Mouse (Mus musculus): ENCODE measurements around the gene Lrp3. TPM values are rescaled to one million over a fixed set of nuclear protein-coding genes. Genes with fewer than 3 reads are reported as not detected.

Lrp3 gene
- polyA plus RNA-seq, 1 experiment from 2014 or later, result 23.9 TPM

DNA sequence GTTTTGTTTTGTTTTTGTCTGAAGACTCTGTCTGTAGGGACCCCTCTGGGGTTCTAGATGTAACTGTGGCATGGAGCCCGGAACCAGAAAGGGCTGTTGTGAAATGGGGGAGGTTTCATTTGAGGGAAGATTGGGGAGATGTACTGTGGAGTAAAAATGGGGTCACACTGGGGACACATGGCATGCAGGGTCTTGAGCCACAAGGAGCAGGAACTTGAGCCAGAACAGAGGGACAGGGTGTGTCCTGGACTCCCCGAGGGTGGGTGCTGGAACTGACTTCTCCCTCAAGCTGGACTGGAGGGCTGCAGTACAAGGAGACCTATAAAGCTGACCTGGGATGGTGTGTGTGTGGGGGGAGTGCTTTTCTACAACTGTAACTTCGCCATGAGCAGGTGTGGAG lies 57.8 kb downstream of the Lrp3 start:
- Histone ChIP-seq H3K4me3 (ENCODE audit: low read depth, low read length) (no peak overlapping the region), H3K9ac (ENCODE audit: low read depth, low read length) (no peak overlapping the region), H3K4me2 (ENCODE audit: low read length) (no peak overlapping the region), H3K9me3 (replicated peaks; ENCODE audit: control insufficient read depth, low read length, poor library complexity, severe bottlenecking) (no peaks in the 10 kb centered on the region), H3K36me3 (ENCODE audit: control insufficient read depth, insufficient read depth, low read length) (no peaks in the 10 kb centered on the region), H3K27me3 (ENCODE audit: control insufficient read depth, insufficient read depth, low read depth, low read length) (no peaks in the 10 kb centered on the region), H3K27ac (ENCODE audit: low read length) (no peak overlapping the region), H3K4me1 (ENCODE audit: control insufficient read depth, insufficient read depth, low read length) (no peaks in the 10 kb centered on the region)
- WGBS, result 69% methylated on average over 3 of the region's 3 CpGs
- no peak for ATAC-seq

GRCm38 (mm10) chr7:35156561-35157477 lies 58.5 kb downstream of the Lrp3 start:
- Histone ChIP-seq H3K9ac (ENCODE audit: low read depth, low read length) (no peak overlapping the region), H3K27ac (ENCODE audit: low read length) (no peak overlapping the region), H3K4me3 (ENCODE audit: low read depth, low read length) (no peak overlapping the region), H3K4me1 (ENCODE audit: control insufficient read depth, insufficient read depth, low read length) (no peaks in the 10 kb centered on the region), H3K36me3 (ENCODE audit: control insufficient read depth, insufficient read depth, low read length) (no peaks in the 10 kb centered on the region), H3K27me3 (ENCODE audit: control insufficient read depth, insufficient read depth, low read depth, low read length) (no peaks in the 10 kb centered on the region), H3K9me3 (replicated peaks; ENCODE audit: control insufficient read depth, low read length, poor library complexity, severe bottlenecking) (no peaks in the 10 kb centered on the region), H3K4me2 (ENCODE audit: low read length) (no peak overlapping the region)
- ATAC-seq, result no peak
- WGBS, result 82% methylated on average over 16 of the region's 16 CpGs

DNA sequence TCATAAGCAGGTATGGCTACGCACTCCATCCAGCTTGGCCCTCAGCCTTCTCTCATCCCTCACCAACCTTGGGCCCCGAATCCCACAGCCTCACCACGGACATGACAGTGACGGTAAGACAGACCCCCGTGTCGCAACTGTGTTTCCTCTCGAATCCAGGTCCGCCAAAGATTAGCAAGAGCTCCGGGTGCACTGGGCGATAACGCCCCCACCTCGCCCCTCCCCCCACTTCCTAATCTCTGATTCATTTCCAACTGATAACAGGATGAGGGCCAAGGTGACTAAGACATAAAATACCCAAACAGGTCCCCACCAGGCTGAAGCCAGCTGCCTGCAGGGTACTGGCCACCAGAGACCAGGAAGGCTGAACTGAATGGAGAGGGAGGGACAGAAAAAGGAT lies 60.8 kb downstream of the Lrp3 start:
- 85% methylated on average over 12 of the region's 12 CpGs for WGBS
- H3K27ac ChIP-seq (ENCODE audit: low read length), result no peak overlapping the region

GRCm38 (mm10) chr7:35150860-35151259 lies 64.4 kb downstream of the Lrp3 start:
- ATAC-seq, result no peak
- H3K4me2 ChIP-seq (ENCODE audit: low read length), result no peak overlapping the region

More for the DNA sequence above, 60.8 kb downstream of the Lrp3 start:
- no peaks in the 10 kb centered on the region for H3K36me3 ChIP-seq (ENCODE audit: control insufficient read depth, insufficient read depth, low read length)
- H3K9ac ChIP-seq (ENCODE audit: low read depth, low read length), result no peak overlapping the region
- H3K9me3 ChIP-seq (replicated peaks; ENCODE audit: control insufficient read depth, low read length, poor library complexity, severe bottlenecking), result no peaks in the 10 kb centered on the region
- H3K4me3 ChIP-seq (ENCODE audit: low read depth, low read length), result no peak overlapping the region
- no peak overlapping the region for H3K4me2 ChIP-seq (ENCODE audit: low read length)
- ATAC-seq, result no peak
- H3K4me1 ChIP-seq (ENCODE audit: control insufficient read depth, insufficient read depth, low read length), result no peaks in the 10 kb centered on the region
- no peaks in the 10 kb centered on the region for H3K27me3 ChIP-seq (ENCODE audit: control insufficient read depth, insufficient read depth, low read depth, low read length)

More at GRCm38 (mm10) chr7:35150860-35151259, 64.4 kb downstream of the Lrp3 start:
- 81% methylated on average over 5 of the region's 5 CpGs for WGBS
- Histone ChIP-seq H3K4me3 (ENCODE audit: low read depth, low read length) (no peak overlapping the region), H3K9ac (ENCODE audit: low read depth, low read length) (no peak overlapping the region), H3K36me3 (ENCODE audit: control insufficient read depth, insufficient read depth, low read length) (no peaks in the 10 kb centered on the region), H3K4me1 (ENCODE audit: control insufficient read depth, insufficient read depth, low read length) (no peaks in the 10 kb centered on the region), H3K9me3 (replicated peaks; ENCODE audit: control insufficient read depth, low read length, poor library complexity, severe bottlenecking) (no peaks in the 10 kb centered on the region), H3K27ac (ENCODE audit: low read length) (no peak overlapping the region), H3K27me3 (ENCODE audit: control insufficient read depth, insufficient read depth, low read depth, low read length) (no peaks in the 10 kb centered on the region)

Other genes with a start within 250 kb of the Lrp3 start
- 24.2 and 27.3 TPM in 2 replicates for gene Cebpg, start 158.9 kb downstream of the Lrp3 start, polyA plus RNA-seq (2015; fragmentation: Nextera tagmentation; extraction: Ambion mirVana)
- gene Cebpa, start 96.2 kb downstream of the Lrp3 start, polyA plus RNA-seq (2015; fragmentation: Nextera tagmentation; extraction: Ambion mirVana), result 0.33 and 0.51 TPM in 2 replicates
- 9.8 and 21.0 TPM in 2 replicates for gene Slc7a10, start 29.1 kb downstream of the Lrp3 start, polyA plus RNA-seq (2015; fragmentation: Nextera tagmentation; extraction: Ambion mirVana)
- gene Gpatch1, start 102.9 kb upstream of the Lrp3 start, polyA plus RNA-seq (2015; fragmentation: Nextera tagmentation; extraction: Ambion mirVana), result 20.8 and 22.8 TPM in 2 replicates
- 1.3 and 2.1 TPM in 2 replicates for gene Rhpn2, start 118.7 kb upstream of the Lrp3 start, polyA plus RNA-seq (2015; fragmentation: Nextera tagmentation; extraction: Ambion mirVana)
- gene Faap24, start 181.3 kb upstream of the Lrp3 start, polyA plus RNA-seq (2015; fragmentation: Nextera tagmentation; extraction: Ambion mirVana), result 17.7 and 19.4 TPM in 2 replicates
- gene Cep89, start 181.5 kb upstream of the Lrp3 start, polyA plus RNA-seq (2015; fragmentation: Nextera tagmentation; extraction: Ambion mirVana), result 34.7 and 36.4 TPM in 2 replicates
- not detected in 2 replicates for gene Slc7a9, start 233.3 kb upstream of the Lrp3 start, polyA plus RNA-seq (2015; fragmentation: Nextera tagmentation; extraction: Ambion mirVana)